Mouse (Mus musculus): ENCODE measurements around the gene Apoa2. TPM values are rescaled to one million over a fixed set of nuclear protein-coding genes. Genes with fewer than 3 reads are reported as not detected.

Apoa2 gene
- polyA plus RNA-seq, 1 experiment from 2014 or later: 1.9 TPM

Other genes starting within 250 kb of the Apoa2 start
- gene Fcgr2b, start 248.5 kb upstream of the Apoa2 start, polyA plus RNA-seq (2014; fragmentation: Nextera tagmentation; extraction: Ambion mirVana): 1.6 and 3.2 TPM in 2 replicates
- 0.81 and 0.92 TPM in 2 replicates for gene Fcgr4, start 206.1 kb upstream of the Apoa2 start, polyA plus RNA-seq (2014; fragmentation: Nextera tagmentation; extraction: Ambion mirVana)
- 20.5 and 25.0 TPM in 2 replicates for gene Fcgr3, start 160.1 kb upstream of the Apoa2 start, polyA plus RNA-seq (2014; fragmentation: Nextera tagmentation; extraction: Ambion mirVana)
- 4.4 and 12.3 TPM in 2 replicates for gene Cfap126, start 111.1 kb upstream of the Apoa2 start, polyA plus RNA-seq (2014; fragmentation: Nextera tagmentation; extraction: Ambion mirVana)
- gene Sdhc, start 74.5 kb upstream of the Apoa2 start, polyA plus RNA-seq (2014; fragmentation: Nextera tagmentation; extraction: Ambion mirVana): 276 and 291 TPM in 2 replicates
- 9.6 and 11.2 TPM in 2 replicates for gene Mpz, start 74.3 kb upstream of the Apoa2 start, polyA plus RNA-seq (2014; fragmentation: Nextera tagmentation; extraction: Ambion mirVana)
- 11.3 and 14.7 TPM in 2 replicates for gene Pcp4l1, start 28.8 kb upstream of the Apoa2 start, polyA plus RNA-seq (2014; fragmentation: Nextera tagmentation; extraction: Ambion mirVana)
- gene Nr1i3, start 11.1 kb upstream of the Apoa2 start, polyA plus RNA-seq (2014; fragmentation: Nextera tagmentation; extraction: Ambion mirVana): 0.15 and 0.17 TPM in 2 replicates
- gene Tomm40l, start 2.5 kb upstream of the Apoa2 start, polyA plus RNA-seq (2014; fragmentation: Nextera tagmentation; extraction: Ambion mirVana): 25.4 and 28.7 TPM in 2 replicates
- gene Fcer1g, start 9.3 kb downstream of the Apoa2 start, polyA plus RNA-seq (2014; fragmentation: Nextera tagmentation; extraction: Ambion mirVana): 92.7 and 100 TPM in 2 replicates
- 11.7 and 13.1 TPM in 2 replicates for gene Adamts4, start 25.4 kb downstream of the Apoa2 start, polyA plus RNA-seq (2014; fragmentation: Nextera tagmentation; extraction: Ambion mirVana)
- 233 and 246 TPM in 2 replicates for gene Ndufs2, start 26.3 kb downstream of the Apoa2 start, polyA plus RNA-seq (2014; fragmentation: Nextera tagmentation; extraction: Ambion mirVana)
- 60.2 and 64.0 TPM in 2 replicates for gene B4galt3, start 45.3 kb downstream of the Apoa2 start, polyA plus RNA-seq (2014; fragmentation: Nextera tagmentation; extraction: Ambion mirVana)
- 44.3 and 53.0 TPM in 2 replicates for gene Ppox, start 56.1 kb downstream of the Apoa2 start, polyA plus RNA-seq (2014; fragmentation: Nextera tagmentation; extraction: Ambion mirVana)
- gene Usp21, start 62.9 kb downstream of the Apoa2 start, polyA plus RNA-seq (2014; fragmentation: Nextera tagmentation; extraction: Ambion mirVana): 64.2 and 74.3 TPM in 2 replicates
- 110 and 117 TPM in 2 replicates for gene Ufc1, start 70.0 kb downstream of the Apoa2 start, polyA plus RNA-seq (2014; fragmentation: Nextera tagmentation; extraction: Ambion mirVana)
- 46.0 and 52.1 TPM in 2 replicates for gene Dedd, start 104.1 kb downstream of the Apoa2 start, polyA plus RNA-seq (2014; fragmentation: Nextera tagmentation; extraction: Ambion mirVana)
- 28.8 and 29.7 TPM in 2 replicates for gene Nit1, start 120.6 kb downstream of the Apoa2 start, polyA plus RNA-seq (2014; fragmentation: Nextera tagmentation; extraction: Ambion mirVana)
- gene Pfdn2, start 120.6 kb downstream of the Apoa2 start, polyA plus RNA-seq (2014; fragmentation: Nextera tagmentation; extraction: Ambion mirVana): 49.1 and 49.5 TPM in 2 replicates
- gene Klhdc9, start 135.7 kb downstream of the Apoa2 start, polyA plus RNA-seq (2014; fragmentation: Nextera tagmentation; extraction: Ambion mirVana): 2.2 and 3.0 TPM in 2 replicates
- gene Nectin4, start 145.0 kb downstream of the Apoa2 start, polyA plus RNA-seq (2014; fragmentation: Nextera tagmentation; extraction: Ambion mirVana): 7.7 and 10.7 TPM in 2 replicates
- 1.9 and 2.0 TPM in 2 replicates for gene Arhgap30, start 163.9 kb downstream of the Apoa2 start, polyA plus RNA-seq (2014; fragmentation: Nextera tagmentation; extraction: Ambion mirVana)
- 68.9 and 84.9 TPM in 2 replicates for gene Usf1, start 186.3 kb downstream of the Apoa2 start, polyA plus RNA-seq (2014; fragmentation: Nextera tagmentation; extraction: Ambion mirVana)
- gene Tstd1, start 193.8 kb downstream of the Apoa2 start, polyA plus RNA-seq (2014; fragmentation: Nextera tagmentation; extraction: Ambion mirVana): 2.0 and 3.6 TPM in 2 replicates
- 27.0 and 29.5 TPM in 2 replicates for gene F11r, start 212.5 kb downstream of the Apoa2 start, polyA plus RNA-seq (2014; fragmentation: Nextera tagmentation; extraction: Ambion mirVana)

Data from embryonic facial prominence, embryonic 14.5 days (tissue).